Comparison of ENCODE assay signal across 26 mouse cellular contexts in genomic region chr4:35405301-35406006, GRCm38 (mm10).
DNase-seq lines count a peak whose midpoint lies in the region; ATAC-seq lines count a peak whose summit lies in the region.
"Had no signal": no experiment of that assay in that cellular context is flagged by ENCODE, and none has a peak within 500 bp of the region (broad histone marks: within the 10 kb centered on the region; RNA-seq: fewer than 3 reads in every experiment).

No protein-coding gene starts in this region.

- H3K27me3 ChIP-seq in neural tube, embryonic 11.5 days (ENCODE audit: control insufficient read depth, insufficient read depth, low read length), result no peaks in the 10 kb centered on the region
- H3K27me3 ChIP-seq in hindbrain, embryonic 15.5 days, result no peaks in the 10 kb centered on the region
- H3K27me3 ChIP-seq in midbrain, embryonic 16.5 days (ENCODE audit: control insufficient read depth, insufficient read depth, low read depth, low read length), result no peaks in the 10 kb centered on the region
- H3K27me3 ChIP-seq in embryonic facial prominence, embryonic 10.5 days (replicated peaks; ENCODE audit: low read depth, poor library complexity, severe bottlenecking), result no peaks in the 10 kb centered on the region
- no peaks in the 10 kb centered on the region for H3K27me3 ChIP-seq in kidney, embryonic 15.5 days
- H3K27me3 ChIP-seq: embryonic facial prominence, embryonic 12.5 days; forebrain, embryonic 15.5 days; heart, embryonic 12.5 days; neural tube, embryonic 13.5 days had no signal

- 46% methylated on average over 7 of the region's 7 CpGs for WGBS in neural tube, embryonic 11.5 days
- WGBS in hindbrain, embryonic 15.5 days, result 40% methylated on average over 7 of the region's 7 CpGs
- WGBS in midbrain, embryonic 16.5 days, result 39% methylated on average over 7 of the region's 7 CpGs
- 79% methylated on average over 7 of the region's 7 CpGs for WGBS in embryonic facial prominence, embryonic 10.5 days
- WGBS in kidney, embryonic 15.5 days, result 50% methylated on average over 7 of the region's 7 CpGs

- H3K4me3 ChIP-seq in neural tube, embryonic 11.5 days (ENCODE audit: low read depth, low read length), result no peak overlapping the region
- H3K4me3 ChIP-seq in hindbrain, embryonic 15.5 days, result no peak overlapping the region
- H3K4me3 ChIP-seq in midbrain, embryonic 16.5 days (ENCODE audit: low read depth, low read length), result no peak overlapping the region
- no peak overlapping the region for H3K4me3 ChIP-seq in embryonic facial prominence, embryonic 10.5 days
- no peak overlapping the region for H3K4me3 ChIP-seq in kidney, embryonic 15.5 days (replicated peaks)
- H3K4me3 ChIP-seq: embryonic facial prominence, embryonic 12.5 days; forebrain, embryonic 15.5 days; heart, embryonic 12.5 days; layer of hippocampus, adult 2 months; limb, embryonic 13.5 days; neural tube, embryonic 13.5 days had no signal

- DNase-seq in heart, adult 11 months, result peak; percentile 51
- DNase-seq in heart, postnatal 14 days, result no peak
- no peak for DNase-seq in neural tube, embryonic 11.5 days (ENCODE audit: low spot score)
- no peak for DNase-seq in neural tube, embryonic 10.5 days (ENCODE audit: extremely low spot score, low spot score)
- no peak for DNase-seq in embryonic facial prominence, embryonic 10.5 days (ENCODE audit: low spot score)
- DNase-seq: adrenal gland, postnatal 36 days; cerebellum, adult 11-12 months; cerebellum, postnatal 14 days; gastrocnemius, postnatal 10 days; heart, adult 18-20 months; heart, postnatal 10 days; kidney, adult 2 months; kidney, postnatal 14 days; lung, embryonic 14.5 days; thymus, adult 18-20 months; thymus, postnatal 36 days had no signal

- no peak overlapping the region for H3K4me2 ChIP-seq in neural tube, embryonic 11.5 days (ENCODE audit: low read depth)
- no peak overlapping the region for H3K4me2 ChIP-seq in hindbrain, embryonic 15.5 days
- no peak overlapping the region for H3K4me2 ChIP-seq in midbrain, embryonic 16.5 days (ENCODE audit: low read length)
- no peak overlapping the region for H3K4me2 ChIP-seq in kidney, embryonic 15.5 days
- H3K4me2 ChIP-seq: embryonic facial prominence, embryonic 12.5 days; forebrain, embryonic 15.5 days; heart, embryonic 12.5 days; limb, embryonic 13.5 days; lung, embryonic 14.5 days; neural tube, embryonic 13.5 days had no signal

- H3K27ac ChIP-seq in neural tube, embryonic 11.5 days (ENCODE audit: low read depth, low read length), result no peak overlapping the region
- H3K27ac ChIP-seq in hindbrain, embryonic 15.5 days (replicated peaks), result no peak overlapping the region
- peak overlapping the region; percentile 20; the same call in 1 of the 2 replicates for H3K27ac ChIP-seq in midbrain, embryonic 16.5 days (ENCODE audit: low read length)
- H3K27ac ChIP-seq in embryonic facial prominence, embryonic 10.5 days (replicated peaks), result no peak overlapping the region
- H3K27ac ChIP-seq in kidney, embryonic 15.5 days, result no peak overlapping the region
- H3K27ac ChIP-seq: embryonic facial prominence, embryonic 12.5 days; forebrain, embryonic 15.5 days; layer of hippocampus, adult 2 months; limb, embryonic 13.5 days; liver, embryonic 14.5 days; neural tube, embryonic 13.5 days had no signal

- H3K9ac ChIP-seq in neural tube, embryonic 11.5 days (ENCODE audit: low read length), result no peak overlapping the region
- no peak overlapping the region for H3K9ac ChIP-seq in hindbrain, embryonic 15.5 days
- no peak overlapping the region for H3K9ac ChIP-seq in midbrain, embryonic 16.5 days (ENCODE audit: low read depth, low read length)
- no peak overlapping the region for H3K9ac ChIP-seq in kidney, embryonic 15.5 days
- H3K9ac ChIP-seq: embryonic facial prominence, embryonic 12.5 days; forebrain, embryonic 15.5 days; heart, embryonic 12.5 days; limb, embryonic 13.5 days; liver, embryonic 14.5 days; lung, embryonic 14.5 days; neural tube, embryonic 13.5 days had no signal

- ATAC-seq in neural tube, embryonic 11.5 days (ENCODE audit: insufficient read depth, low FRiP score, low TSS enrichment), result peak; percentile 53; the same call in 1 of the 2 replicates
- ATAC-seq in hindbrain, embryonic 15.5 days (ENCODE audit: low FRiP score, low read depth), result 0 out of 2 replicates have a peak, but pooled peaks have one; percentile 30
- peak; percentile 63 for ATAC-seq in midbrain, embryonic 16.5 days
- no peak for ATAC-seq in kidney, embryonic 15.5 days (replicated peaks; ENCODE audit: low FRiP score)
- ATAC-seq: forebrain, embryonic 15.5 days had no signal

- H3K4me1 ChIP-seq in neural tube, embryonic 11.5 days (ENCODE audit: control insufficient read depth, insufficient read depth, low read length), result 0 out of 2 replicates have a peak, but pooled peaks cover 2% of the 10 kb centered on the region
- peaks cover 13% of the 10 kb centered on the region for H3K4me1 ChIP-seq in hindbrain, embryonic 15.5 days (replicated peaks)
- H3K4me1 ChIP-seq in midbrain, embryonic 16.5 days (ENCODE audit: control insufficient read depth, insufficient read depth, low read length), result no peaks in the 10 kb centered on the region; the same call in 1 of the 2 replicates
- 0 out of 2 replicates have a peak, but pooled peaks cover 10% of the 10 kb centered on the region for H3K4me1 ChIP-seq in embryonic facial prominence, embryonic 10.5 days
- 0 out of 2 replicates have a peak, but pooled peaks cover 7% of the 10 kb centered on the region for H3K4me1 ChIP-seq in kidney, embryonic 15.5 days
- H3K4me1 ChIP-seq: heart, embryonic 12.5 days had no signal

- H3K36me3 ChIP-seq in neural tube, embryonic 11.5 days (ENCODE audit: control insufficient read depth, insufficient read depth, low read length), result no peaks in the 10 kb centered on the region
- no peaks in the 10 kb centered on the region for H3K36me3 ChIP-seq in hindbrain, embryonic 15.5 days
- no peaks in the 10 kb centered on the region for H3K36me3 ChIP-seq in midbrain, embryonic 16.5 days (ENCODE audit: control insufficient read depth, insufficient read depth, low read length)
- H3K36me3 ChIP-seq in embryonic facial prominence, embryonic 10.5 days (replicated peaks), result no peaks in the 10 kb centered on the region
- H3K36me3 ChIP-seq in kidney, embryonic 15.5 days, result no peaks in the 10 kb centered on the region
- H3K36me3 ChIP-seq: embryonic facial prominence, embryonic 12.5 days; forebrain, embryonic 15.5 days; heart, embryonic 12.5 days; limb, embryonic 13.5 days; neural tube, embryonic 13.5 days had no signal

- intact Hi-C loops in heart, postnatal 14 days (cut with DNase I), result no loop called here

- no peaks in the 10 kb centered on the region for H3K9me3 ChIP-seq in neural tube, embryonic 11.5 days (ENCODE audit: control insufficient read depth, low read length)
- H3K9me3 ChIP-seq in hindbrain, embryonic 15.5 days, result no peaks in the 10 kb centered on the region
- H3K9me3 ChIP-seq in midbrain, embryonic 16.5 days (replicated peaks; ENCODE audit: control insufficient read depth, low read length, poor library complexity, severe bottlenecking), result no peaks in the 10 kb centered on the region
- no peaks in the 10 kb centered on the region for H3K9me3 ChIP-seq in embryonic facial prominence, embryonic 10.5 days
- H3K9me3 ChIP-seq in kidney, embryonic 15.5 days (replicated peaks), result no peaks in the 10 kb centered on the region
- H3K9me3 ChIP-seq: embryonic facial prominence, embryonic 12.5 days; forebrain, embryonic 15.5 days; heart, embryonic 12.5 days; limb, embryonic 13.5 days; neural tube, embryonic 13.5 days had no signal
